ENCODE assay signal across 9 mouse cellular contexts in genomic region chr19:32954001-32954605, GRCm38 (mm10).
DNase-seq lines count a peak whose midpoint lies in the region; ATAC-seq and TF ChIP-seq lines count a peak whose summit lies in the region.
"Had no signal": no experiment of that assay in that cellular context is flagged by ENCODE, and none has a peak within 500 bp of the region (broad histone marks: within the 10 kb centered on the region; RNA-seq: fewer than 3 reads in every experiment).

No protein-coding gene starts in this region.

- no peaks in the 10 kb centered on the region for H3K36me3 ChIP-seq in limb, embryonic 14.5 days (ENCODE audit: control insufficient read depth, insufficient read depth, low read length)
- H3K36me3 ChIP-seq in splenic B cell, adult 2 months (ENCODE audit: control insufficient read depth, insufficient read depth, low read length, poor library complexity, severe bottlenecking), result no peaks in the 10 kb centered on the region
- H3K36me3 ChIP-seq: liver, embryonic 15.5 days had no signal

- H3K9me3 ChIP-seq in limb, embryonic 14.5 days (ENCODE audit: control insufficient read depth, low read length), result no peaks in the 10 kb centered on the region
- H3K9me3 ChIP-seq: liver, embryonic 15.5 days had no signal

- peak; percentile 79 for TF ChIP-seq CTCF in layer of hippocampus, adult 2 months (conservative IDR thresholded peaks at IDR 0.05)
- peak; percentile 53 for TF ChIP-seq CTCF in brain, embryonic 14.5 days (IDR thresholded peaks at IDR 0.05; ENCODE audit: borderline replicate concordance, extremely low read depth, insufficient read depth, insufficient read length)

- WGBS in limb, embryonic 14.5 days, result 48% methylated on average over 4 of the region's 4 CpGs

- H3K27me3 ChIP-seq in limb, embryonic 14.5 days (ENCODE audit: control insufficient read depth, insufficient read depth, low read length), result no peaks in the 10 kb centered on the region
- H3K27me3 ChIP-seq in splenic B cell, adult 2 months (ENCODE audit: control insufficient read depth, insufficient read depth, low read length, poor library complexity, severe bottlenecking), result no peaks in the 10 kb centered on the region
- H3K27me3 ChIP-seq: liver, embryonic 15.5 days had no signal

- 0 out of 2 replicates have a peak overlapping the region, but pooled peaks have one; percentile 9 for H3K27ac ChIP-seq in layer of hippocampus, adult 2 months
- no peak overlapping the region for H3K27ac ChIP-seq in limb, embryonic 14.5 days (replicated peaks; ENCODE audit: low read depth, low read length)
- H3K27ac ChIP-seq: liver, embryonic 15.5 days had no signal

- H3K4me3 ChIP-seq in layer of hippocampus, adult 2 months, result no peak overlapping the region
- no peak overlapping the region for H3K4me3 ChIP-seq in limb, embryonic 14.5 days (replicated peaks; ENCODE audit: low read length)
- H3K4me3 ChIP-seq: liver, embryonic 15.5 days had no signal

- H3K4me1 ChIP-seq in limb, embryonic 14.5 days (ENCODE audit: control insufficient read depth, insufficient read depth, low read length), result peaks cover 10% of the 10 kb centered on the region

- ATAC-seq in limb, embryonic 14.5 days (ENCODE audit: low FRiP score, low read depth), result no peak

- peak; percentile 5 to 34 for DNase-seq in layer of hippocampus, adult 2 months (ENCODE audit: low spot score in 2 of 2)
- DNase-seq in layer of hippocampus, postnatal 25 days (ENCODE audit: extremely low spot score in 1 of 2, low spot score in 1 of 2), result no peak
- DNase-seq in ES-CJ7 (ENCODE audit: low read depth, low spot score), result peak; percentile 70
- peak; percentile 54 for DNase-seq in brain, embryonic 14.5 days (ENCODE audit: low read depth)
- DNase-seq in heart, adult 9 months (ENCODE audit: low spot score in 2 of 2), result peak; percentile 61 to 63
- peak; percentile 80 for DNase-seq in limb, embryonic 14.5 days (ENCODE audit: low spot score)
- peak; percentile 66 for DNase-seq in splenic B cell, adult 2 months (ENCODE audit: low read depth, low spot score)
- no peak for DNase-seq in frontal cortex, postnatal 10 days (ENCODE audit: low spot score in 2 of 2)

- H3K4me2 ChIP-seq in limb, embryonic 14.5 days (replicated peaks; ENCODE audit: low read depth, low read length, severe bottlenecking), result no peak overlapping the region

- no peak for TF ChIP-seq POLR2A in brain, embryonic 14.5 days (IDR thresholded peaks at IDR 0.05; ENCODE audit: borderline replicate concordance, extremely low read depth, insufficient read depth, insufficient read length, poor library complexity, severe bottlenecking)
- no peak for TF ChIP-seq POLR2A in limb, embryonic 14.5 days (IDR thresholded peaks at IDR 0.05; ENCODE audit: borderline replicate concordance, extremely low read depth, insufficient read depth, insufficient read length)

- no peak overlapping the region for H3K9ac ChIP-seq in limb, embryonic 14.5 days (ENCODE audit: low read depth, low read length, severe bottlenecking)
- H3K9ac ChIP-seq: liver, embryonic 15.5 days had no signal

Comparison
In these comparisons a context has a peak if more than half of its experiments do, and no peak if none do; other contexts are left out.
1. DNase-seq: peak in layer of hippocampus, adult 2 months (2 of 2), ES-CJ7 (single experiment), brain, embryonic 14.5 days (single experiment), heart, adult 9 months (2 of 2), limb, embryonic 14.5 days (single experiment) and splenic B cell, adult 2 months (single experiment); none in layer of hippocampus, postnatal 25 days (0 of 2) and frontal cortex, postnatal 10 days (0 of 2).